Mouse (Mus musculus): ENCODE data around the gene Vim. TPM values are rescaled to one million over a fixed set of nuclear protein-coding genes. Genes with fewer than 3 reads are reported as not detected.

The Vim gene
- polyA plus RNA-seq, 1 experiment from 2014 or later = 448 TPM

- H3K9ac ChIP-seq = no peak overlapping the region
- WGBS = 40% methylated on average over 5 of the region's 5 CpGs
- H3K36me3 ChIP-seq (replicated peaks; ENCODE audit: control insufficient read depth, insufficient read depth) = no peaks in the 10 kb centered on the region
- no peak overlapping the region for H3K4me3 ChIP-seq (replicated peaks; ENCODE audit: low read length)
- DNase-seq (ENCODE audit: low spot score) (no peak), ATAC-seq (ENCODE audit: low FRiP score) (no peak; the same call in 1 of the 2 replicates)
- H3K4me2 ChIP-seq (replicated peaks) = no peak overlapping the region
- H3K4me1 ChIP-seq (replicated peaks; ENCODE audit: control insufficient read depth, insufficient read depth, low read length) = no peaks in the 10 kb centered on the region
- H3K27ac ChIP-seq = no peak overlapping the region
- H3K27me3 ChIP-seq (ENCODE audit: control insufficient read depth, insufficient read depth, low read length) = no peaks in the 10 kb centered on the region
- H3K9me3 ChIP-seq (ENCODE audit: control insufficient read depth, low read length) = no peaks in the 10 kb centered on the region
These were observed 15.0 kb upstream of the Vim start for GRCm38 (mm10) chr2:13558607-13559262.

GRCm38 (mm10) chr2:13559303-13559702 is 14.4 kb upstream of the Vim start:
- Histone ChIP-seq H3K4me1 (replicated peaks; ENCODE audit: control insufficient read depth, insufficient read depth, low read length) (no peaks in the 10 kb centered on the region), H3K9me3 (ENCODE audit: control insufficient read depth, low read length) (no peaks in the 10 kb centered on the region), H3K4me3 (replicated peaks; ENCODE audit: low read length) (no peak overlapping the region), H3K36me3 (replicated peaks; ENCODE audit: control insufficient read depth, insufficient read depth) (no peaks in the 10 kb centered on the region), H3K27me3 (ENCODE audit: control insufficient read depth, insufficient read depth, low read length) (no peaks in the 10 kb centered on the region), H3K4me2 (replicated peaks) (no peak overlapping the region), H3K9ac (no peak overlapping the region), H3K27ac (no peak overlapping the region)
- no peak for DNase-seq (ENCODE audit: low spot score)
- no peak for ATAC-seq (ENCODE audit: low FRiP score)
- WGBS = 91% methylated on average over 5 of the region's 5 CpGs

- no peak overlapping the region for H3K4me3 ChIP-seq (replicated peaks; ENCODE audit: low read length)
- H3K4me2 ChIP-seq (replicated peaks) = no peak overlapping the region
- no peak for DNase-seq (ENCODE audit: low spot score)
- H3K4me1 ChIP-seq (replicated peaks; ENCODE audit: control insufficient read depth, insufficient read depth, low read length) = no peaks in the 10 kb centered on the region
- no peak overlapping the region for H3K27ac ChIP-seq
- no peaks in the 10 kb centered on the region for H3K27me3 ChIP-seq (ENCODE audit: control insufficient read depth, insufficient read depth, low read length)
- WGBS = 83% methylated on average over 5 of the region's 5 CpGs
- H3K36me3 ChIP-seq (replicated peaks; ENCODE audit: control insufficient read depth, insufficient read depth) = no peaks in the 10 kb centered on the region
- H3K9ac ChIP-seq = no peak overlapping the region
- ATAC-seq (ENCODE audit: low FRiP score) = no peak
- H3K9me3 ChIP-seq (ENCODE audit: control insufficient read depth, low read length) = no peaks in the 10 kb centered on the region
These were observed 14.0 kb upstream of the Vim start for GRCm38 (mm10) chr2:13559729-13560128.

- Histone ChIP-seq H3K4me3 (replicated peaks; ENCODE audit: low read length) (no peak overlapping the region), H3K9ac (no peak overlapping the region), H3K27ac (no peak overlapping the region), H3K4me2 (replicated peaks) (no peak overlapping the region), H3K27me3 (ENCODE audit: control insufficient read depth, insufficient read depth, low read length) (no peaks in the 10 kb centered on the region), H3K4me1 (replicated peaks; ENCODE audit: control insufficient read depth, insufficient read depth, low read length) (no peaks in the 10 kb centered on the region), H3K36me3 (replicated peaks; ENCODE audit: control insufficient read depth, insufficient read depth) (no peaks in the 10 kb centered on the region), H3K9me3 (ENCODE audit: control insufficient read depth, low read length) (no peaks in the 10 kb centered on the region)
- no peak for ATAC-seq (ENCODE audit: low FRiP score)
- WGBS = 92% methylated on average over 2 of the region's 2 CpGs
- DNase-seq (ENCODE audit: low spot score) = no peak
These were observed 13.3 kb upstream of the Vim start for GRCm38 (mm10) chr2:13560396-13560795.

GRCm38 (mm10) chr2:13570122-13570521 is 3.6 kb upstream of the Vim start:
- Histone ChIP-seq H3K36me3 (replicated peaks; ENCODE audit: control insufficient read depth, insufficient read depth) (no peaks in the 10 kb centered on the region), H3K9ac (no peak overlapping the region), H3K27me3 (ENCODE audit: control insufficient read depth, insufficient read depth, low read length) (no peaks in the 10 kb centered on the region), H3K4me3 (replicated peaks; ENCODE audit: low read length) (no peak overlapping the region), H3K4me2 (replicated peaks) (no peak overlapping the region), H3K27ac (no peak overlapping the region), H3K9me3 (ENCODE audit: control insufficient read depth, low read length) (no peaks in the 10 kb centered on the region), H3K4me1 (replicated peaks; ENCODE audit: control insufficient read depth, insufficient read depth, low read length) (peaks cover 16% of the 10 kb centered on the region; the same call in 1 of the 2 replicates)
- WGBS = 87% methylated on average over 2 of the region's 2 CpGs
- DNase-seq (ENCODE audit: low spot score) = no peak
- ATAC-seq (ENCODE audit: low FRiP score) = no peak

GRCm38 (mm10) chr2:13572101-13572553 is 1.6 kb upstream of the Vim start:
- 1% methylated on average over 4 of the region's 4 CpGs for WGBS
- ATAC-seq (ENCODE audit: low FRiP score) = no peak
- no peaks in the 10 kb centered on the region for H3K9me3 ChIP-seq (ENCODE audit: control insufficient read depth, low read length)
- no peak for DNase-seq (ENCODE audit: low spot score)
- H3K4me1 ChIP-seq (replicated peaks; ENCODE audit: control insufficient read depth, insufficient read depth, low read length) = peaks cover 18% of the 10 kb centered on the region; the same call in 1 of the 2 replicates
- H3K27me3 ChIP-seq (ENCODE audit: control insufficient read depth, insufficient read depth, low read length) = no peaks in the 10 kb centered on the region
- no peak overlapping the region for H3K4me3 ChIP-seq (replicated peaks; ENCODE audit: low read length)
- peaks cover 3% of the 10 kb centered on the region; the same call in 1 of the 2 replicates for H3K36me3 ChIP-seq (replicated peaks; ENCODE audit: control insufficient read depth, insufficient read depth)
- peak overlapping the region; percentile 91 for H3K27ac ChIP-seq
- peak overlapping the region; percentile 85 for H3K4me2 ChIP-seq (replicated peaks)
- H3K9ac ChIP-seq = no peak overlapping the region

- Histone ChIP-seq H3K4me1 (replicated peaks; ENCODE audit: control insufficient read depth, insufficient read depth, low read length) (peaks cover 18% of the 10 kb centered on the region; the same call in 1 of the 2 replicates), H3K27me3 (ENCODE audit: control insufficient read depth, insufficient read depth, low read length) (no peaks in the 10 kb centered on the region), H3K36me3 (replicated peaks; ENCODE audit: control insufficient read depth, insufficient read depth) (peaks cover 7% of the 10 kb centered on the region; the same call in 1 of the 2 replicates), H3K4me3 (replicated peaks; ENCODE audit: low read length) (peak overlapping the region; percentile 74), H3K27ac (peak overlapping the region; percentile 91), H3K4me2 (replicated peaks) (peak overlapping the region; percentile 85), H3K9me3 (ENCODE audit: control insufficient read depth, low read length) (no peaks in the 10 kb centered on the region), H3K9ac (peak overlapping the region; percentile 80)
- ATAC-seq (ENCODE audit: low FRiP score) = peak; percentile 1; the same call in 1 of the 2 replicates
- 3% methylated on average over 12 of the region's 12 CpGs for WGBS
- DNase-seq (ENCODE audit: low spot score) = no peak
These were observed 900 bp upstream of the Vim start for GRCm38 (mm10) chr2:13572647-13573407.

GRCm38 (mm10) chr2:13574066-13574800 is 506 bp downstream of the Vim start:
- Histone ChIP-seq H3K4me2 (replicated peaks) (peak overlapping the region; percentile 85), H3K4me3 (replicated peaks; ENCODE audit: low read length) (peak overlapping the region; percentile 74), H3K9me3 (ENCODE audit: control insufficient read depth, low read length) (no peaks in the 10 kb centered on the region), H3K27ac (peak overlapping the region; percentile 91), H3K4me1 (replicated peaks; ENCODE audit: control insufficient read depth, insufficient read depth, low read length) (peaks cover 18% of the 10 kb centered on the region; the same call in 1 of the 2 replicates), H3K9ac (peak overlapping the region; percentile 80), H3K36me3 (replicated peaks; ENCODE audit: control insufficient read depth, insufficient read depth) (peaks cover 18% of the 10 kb centered on the region), H3K27me3 (ENCODE audit: control insufficient read depth, insufficient read depth, low read length) (no peaks in the 10 kb centered on the region)
- DNase-seq (ENCODE audit: low spot score) (peak; percentile 81), ATAC-seq (ENCODE audit: low FRiP score) (peak; percentile 92)
- WGBS = under 1% methylated on average over 46 of the region's 46 CpGs

- Histone ChIP-seq H3K36me3 (replicated peaks; ENCODE audit: control insufficient read depth, insufficient read depth) (peaks cover 23% of the 10 kb centered on the region), H3K4me3 (replicated peaks; ENCODE audit: low read length) (peak overlapping the region; percentile 74), H3K27me3 (ENCODE audit: control insufficient read depth, insufficient read depth, low read length) (no peaks in the 10 kb centered on the region), H3K27ac (peak overlapping the region; percentile 91), H3K4me2 (replicated peaks) (peak overlapping the region; percentile 85), H3K4me1 (replicated peaks; ENCODE audit: control insufficient read depth, insufficient read depth, low read length) (peaks cover 18% of the 10 kb centered on the region; the same call in 1 of the 2 replicates), H3K9me3 (ENCODE audit: control insufficient read depth, low read length) (no peaks in the 10 kb centered on the region), H3K9ac (peak overlapping the region; percentile 80)
- ATAC-seq (ENCODE audit: low FRiP score) (peak; percentile 2; the same call in 1 of the 2 replicates), DNase-seq (ENCODE audit: low spot score) (no peak)
- under 1% methylated on average over 21 of the region's 21 CpGs for WGBS
These were observed 1.0 kb downstream of the Vim start for GRCm38 (mm10) chr2:13574801-13575150.
